Mouse (Mus musculus): Measurements from ENCODE around the gene Rbm12.

GRCm38 (mm10) chr2:156073725-156074124 lies 38.1 kb downstream of the Rbm12 start:
- no peak for TF ChIP-seq CTCF (IDR thresholded peaks at IDR 0.05; ENCODE audit: low read depth, low read length)
- TF ChIP-seq POLR2A (IDR thresholded peaks at IDR 0.05; ENCODE audit: extremely low read depth, insufficient read depth, low read length) = no peak
